Mouse (Mus musculus) common myeloid progenitor, adult 5-6 weeks (primary cell): Measurements from ENCODE around the gene Ccdc167. TPM values are rescaled to one million over a fixed set of nuclear protein-coding genes. Genes with fewer than 3 reads are reported as not detected.

Experiments
- ATAC-seq: replicated peaks from 2 replicates; pipeline ENCODE4 v1.8.0; 2016; ENCODE audit warnings: low read depth, mild to moderate bottlenecking, moderate TSS enrichment, inconsistent platforms; ENCODE audit not compliant: poor library complexity, severe bottlenecking
- total RNA-seq: library from RNA; stranded (forward); fragments of 200-1000, 187-1606 nt; gene quantifications from 2 replicates; pipeline ENCODE4 v1.2.3, GENCODE M21; 2017

The Ccdc167 gene
- total RNA-seq, 1 experiment from 2014 or later = 30.5 TPM

GRCm38 (mm10) chr17:29690257-29690656 is 26.6 kb downstream of the Ccdc167 start:
- ATAC-seq = no peak

- ATAC-seq = no peak
Observed at GRCm38 (mm10) chr17:29688610-29689009, 28.2 kb downstream of the Ccdc167 start.

- no peak for ATAC-seq
Observed at GRCm38 (mm10) chr17:29687373-29687772, 29.5 kb downstream of the Ccdc167 start.

- no peak for ATAC-seq
Observed at GRCm38 (mm10) chr17:29686771-29687170, 30.1 kb downstream of the Ccdc167 start.

- ATAC-seq = no peak
Observed at GRCm38 (mm10) chr17:29684275-29684674, 32.6 kb downstream of the Ccdc167 start.

GRCm38 (mm10) chr17:29683127-29683526 is 33.7 kb downstream of the Ccdc167 start:
- ATAC-seq = no peak

- ATAC-seq = no peak
Observed at GRCm38 (mm10) chr17:29682261-29682660, 34.6 kb downstream of the Ccdc167 start.

GRCm38 (mm10) chr17:29681669-29682068 is 35.2 kb downstream of the Ccdc167 start:
- ATAC-seq = no peak

GRCm38 (mm10) chr17:29680921-29681320 is 35.9 kb downstream of the Ccdc167 start:
- no peak for ATAC-seq

- no peak for ATAC-seq
Observed at GRCm38 (mm10) chr17:29680174-29680573, 36.7 kb downstream of the Ccdc167 start.

- ATAC-seq = no peak
Observed at GRCm38 (mm10) chr17:29679038-29679767, 37.6 kb downstream of the Ccdc167 start.

- ATAC-seq = no peak
Observed at GRCm38 (mm10) chr17:29678526-29678925, 38.3 kb downstream of the Ccdc167 start.

- no peak for ATAC-seq
Observed at GRCm38 (mm10) chr17:29673325-29673724, 43.5 kb downstream of the Ccdc167 start.

- ATAC-seq = no peak
Observed at GRCm38 (mm10) chr17:29671021-29671420, 45.8 kb downstream of the Ccdc167 start.

- no peak for ATAC-seq
Observed at GRCm38 (mm10) chr17:29669936-29670335, 46.9 kb downstream of the Ccdc167 start.

- no peak for ATAC-seq
Observed at GRCm38 (mm10) chr17:29669030-29669429, 47.8 kb downstream of the Ccdc167 start.

- ATAC-seq = no peak
Observed at GRCm38 (mm10) chr17:29668051-29668986, 48.5 kb downstream of the Ccdc167 start.

- no peak for ATAC-seq
Observed at GRCm38 (mm10) chr17:29662145-29662544, 54.7 kb downstream of the Ccdc167 start.

- peak; percentile 30 for ATAC-seq
Observed at GRCm38 (mm10) chr17:29660762-29661391, 56.0 kb downstream of the Ccdc167 start.

- ATAC-seq = peak; percentile 93
Observed at GRCm38 (mm10) chr17:29660076-29660761, 56.6 kb downstream of the Ccdc167 start, which contains the start of gene Cmtr1. Cmtr1 (plus strand) TSS chr17:29660595.
